Mouse (Mus musculus) thymus, postnatal 4 days (tissue): Measurements from ENCODE around the gene Nup62.

Experiments used
- DNase-seq: peaks from one replicate; pipeline ENCODE4 v3.0.0; 2021

Gene Nup62

GRCm38 (mm10) chr7:44815721-44816469, at the start of gene Nup62, which contains the start of gene Il4i1:
Gene Nup62, plus strand, starts transcription at chr7:44816088.
Gene Il4i1, plus strand, starts transcription at chr7:44816387.
- peak; percentile 100 for DNase-seq

GRCm38 (mm10) chr7:44768129-44768528, 47.8 kb upstream of the Nup62 start:
- no peak for DNase-seq

DNA sequence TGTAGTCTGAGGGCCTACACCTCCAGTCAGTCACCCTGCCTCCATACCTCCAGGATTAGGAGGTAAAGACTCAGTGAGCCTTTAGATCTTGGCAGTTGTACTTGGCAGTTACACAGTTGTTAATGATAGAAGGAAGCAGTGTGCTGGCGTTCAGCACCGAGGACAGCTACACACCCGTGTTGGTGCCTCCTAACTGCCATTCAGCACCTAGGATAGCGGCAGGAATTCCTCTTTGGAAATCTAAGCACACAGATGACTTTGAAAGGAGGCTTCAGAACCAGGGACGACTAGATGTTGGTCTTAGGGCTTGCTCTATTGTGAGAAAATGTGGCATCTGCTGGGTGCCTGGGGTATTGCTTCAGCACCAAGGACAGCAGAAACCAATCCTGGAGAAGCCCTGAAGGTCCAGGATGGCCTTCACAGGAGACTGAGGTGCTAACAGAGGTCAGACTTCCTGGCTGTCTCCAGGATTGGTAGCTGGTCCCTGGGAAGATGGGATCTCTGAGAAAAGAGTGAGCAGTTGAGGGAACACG, 45.8 kb upstream of the Nup62 start:
- DNase-seq: peak; percentile 69

- DNase-seq: peak; percentile 29
Measured at GRCm38 (mm10) chr7:44772591-44773204, 43.2 kb upstream of the Nup62 start.

GRCm38 (mm10) chr7:44776849-44777498, 38.9 kb upstream of the Nup62 start:
- no peak for DNase-seq

DNA sequence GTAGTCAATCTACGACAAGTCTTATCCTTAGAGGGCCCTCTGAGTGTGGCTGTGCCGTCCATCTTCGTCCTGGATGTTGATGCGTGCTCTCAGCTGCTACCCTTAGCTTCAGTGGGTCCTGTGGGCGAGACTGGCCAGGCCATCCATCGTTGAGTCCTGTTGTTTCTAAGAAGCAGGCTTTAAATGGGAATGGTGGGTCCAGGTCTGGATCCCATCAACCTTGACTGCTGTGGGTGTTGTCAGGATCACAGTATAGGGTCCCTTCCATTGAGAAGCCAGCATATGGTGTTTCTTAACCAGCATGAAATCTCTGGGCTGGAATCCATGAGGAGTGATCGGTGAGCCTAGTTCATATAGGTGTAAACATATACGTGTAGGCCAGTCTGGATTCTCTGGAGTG, 35.8 kb upstream of the Nup62 start:
- DNase-seq: peak; percentile 0

DNA sequence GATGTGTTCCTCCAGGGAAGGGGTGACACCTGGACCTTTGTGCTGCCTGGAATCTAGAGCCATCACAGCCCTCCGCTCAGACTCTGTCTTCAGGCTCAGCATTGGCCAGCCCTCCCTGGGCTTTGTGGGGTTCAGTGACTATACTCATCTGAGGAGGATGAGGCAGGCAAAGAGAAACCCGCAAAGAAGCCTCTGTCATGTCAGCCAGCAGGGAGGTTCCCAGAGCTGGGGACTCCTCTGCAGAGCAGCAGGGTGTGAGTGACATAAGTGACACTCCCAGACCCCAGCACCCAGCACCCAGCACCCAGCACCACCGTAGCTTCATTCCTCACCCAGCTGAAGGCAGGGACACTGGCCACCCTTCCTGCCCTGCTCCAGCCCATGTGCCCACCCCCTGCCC, 26.4 kb upstream of the Nup62 start:
- DNase-seq: peak; percentile 5

- peak; percentile 5 for DNase-seq
Measured at GRCm38 (mm10) chr7:44790066-44790465, 25.8 kb upstream of the Nup62 start.

DNA sequence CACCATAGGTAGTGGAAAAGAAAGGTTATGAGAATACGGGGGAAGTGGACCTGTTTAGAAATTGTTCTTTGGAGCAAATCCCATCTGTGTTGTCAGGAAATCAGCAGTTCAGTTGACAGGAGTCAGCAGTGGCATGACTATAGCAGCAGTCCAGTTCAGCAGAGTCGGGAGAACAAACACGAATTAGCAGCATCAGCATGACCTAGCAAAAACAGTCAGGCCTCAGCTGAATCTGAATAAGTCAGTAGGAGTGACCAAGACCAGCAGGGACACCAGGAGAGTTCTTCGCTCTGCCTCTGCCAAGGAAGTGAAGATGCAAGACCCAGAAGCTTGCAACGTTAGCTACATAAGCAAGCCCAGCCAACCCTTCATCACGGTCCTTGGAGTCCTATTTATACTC, 23.1 kb upstream of the Nup62 start:
- no peak for DNase-seq

GRCm38 (mm10) chr7:44808927-44809326, 7.0 kb upstream of the Nup62 start:
- DNase-seq: no peak

- peak; percentile 1 for DNase-seq
Measured at GRCm38 (mm10) chr7:44809466-44809865, 6.4 kb upstream of the Nup62 start.

DNA sequence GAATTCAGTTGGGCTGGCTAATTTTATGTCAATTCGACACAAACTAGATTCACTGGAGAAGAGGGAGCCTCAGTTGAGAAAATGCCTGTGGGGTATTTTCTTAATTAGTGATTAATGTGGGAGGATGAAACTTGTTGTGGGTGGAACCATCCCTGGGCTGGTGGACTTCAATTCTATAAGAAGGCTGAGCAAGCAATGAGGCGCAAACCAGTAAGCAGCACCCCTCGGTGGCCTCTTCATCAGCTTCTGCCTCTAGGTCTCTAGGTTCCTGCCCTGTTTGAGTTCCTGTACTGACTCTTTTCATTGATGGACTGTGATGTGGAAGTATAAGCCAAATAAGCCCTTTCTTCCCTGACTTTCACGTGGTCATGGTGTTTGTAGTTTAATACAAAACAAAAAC, 5.5 kb upstream of the Nup62 start:
- DNase-seq: no peak

- DNase-seq: peak; percentile 2
Measured at GRCm38 (mm10) chr7:44810819-44811557, 4.9 kb upstream of the Nup62 start.

DNA sequence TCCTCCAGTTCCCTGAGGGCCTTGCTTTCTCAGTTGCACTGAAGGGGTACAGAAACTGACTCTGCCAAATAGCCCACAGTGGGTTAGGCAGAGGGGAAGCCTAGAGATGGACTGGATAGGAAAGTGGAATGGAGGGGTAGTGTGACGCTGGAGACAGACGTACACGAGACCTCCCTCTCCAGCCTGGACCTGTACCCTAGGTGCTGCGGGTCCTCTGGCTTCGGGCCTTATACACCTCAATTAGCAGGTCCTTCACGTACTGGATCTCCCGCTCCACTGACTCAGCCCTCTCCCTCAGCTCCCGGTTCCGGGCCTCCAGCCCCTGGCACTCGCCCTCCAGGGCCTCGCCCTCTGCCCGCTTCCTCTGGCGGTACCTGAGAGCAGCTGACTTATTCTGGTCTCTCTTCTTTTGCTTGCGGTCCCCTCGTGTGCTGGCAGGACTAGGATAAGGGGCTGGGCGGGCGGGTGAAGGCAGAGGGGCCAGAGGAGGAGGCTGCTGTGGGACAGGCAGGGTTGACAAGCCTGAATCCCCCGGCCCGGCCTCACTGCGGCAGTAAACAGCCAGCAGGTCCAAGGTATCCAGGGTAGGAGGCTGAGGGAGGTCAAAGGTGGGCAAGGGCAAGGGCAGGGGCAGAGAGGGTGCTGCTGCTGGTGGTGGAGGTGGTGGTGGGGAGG, 3.1 kb upstream of the Nup62 start:
- DNase-seq: peak; percentile 8

DNA sequence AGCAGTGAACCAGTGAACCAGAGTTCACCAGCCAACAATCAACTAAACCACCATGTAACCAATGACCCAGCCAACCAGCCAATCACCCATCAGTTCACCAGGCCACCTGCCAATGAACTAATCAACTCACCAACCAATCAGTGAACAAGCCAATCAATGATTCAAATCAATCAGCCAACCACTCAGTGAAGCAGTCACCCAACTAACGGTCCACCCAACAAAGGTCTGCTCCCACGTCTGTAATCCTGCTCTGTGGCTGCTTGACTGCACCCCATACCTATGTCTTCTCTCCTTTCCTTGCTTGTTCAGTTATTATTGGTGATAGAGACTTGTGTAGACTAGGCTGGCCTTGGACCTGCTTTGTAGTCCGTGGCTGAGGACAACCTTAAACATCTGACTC, 1.9 kb upstream of the Nup62 start:
- DNase-seq: peak; percentile 1

DNA sequence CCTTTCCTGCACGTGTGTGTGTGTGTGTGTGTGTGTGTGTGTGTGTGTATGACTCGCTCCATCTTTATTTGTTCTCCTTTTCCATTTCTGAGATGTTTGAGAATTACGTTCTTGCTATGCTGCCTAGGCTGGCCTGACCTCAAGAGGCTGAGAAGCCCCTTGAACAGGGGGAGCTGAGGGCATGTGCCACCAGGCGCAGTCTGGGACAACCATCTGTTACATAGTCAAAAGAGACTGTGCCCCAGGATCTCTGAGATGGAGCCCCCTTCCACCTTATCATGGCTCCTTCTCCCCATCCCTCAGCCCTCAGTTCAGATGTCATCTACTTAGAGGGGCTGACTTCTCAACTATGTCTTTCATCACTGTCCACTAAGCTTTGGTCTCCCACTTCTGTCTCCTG, 1.5 kb upstream of the Nup62 start:
- peak; percentile 9 for DNase-seq

DNA sequence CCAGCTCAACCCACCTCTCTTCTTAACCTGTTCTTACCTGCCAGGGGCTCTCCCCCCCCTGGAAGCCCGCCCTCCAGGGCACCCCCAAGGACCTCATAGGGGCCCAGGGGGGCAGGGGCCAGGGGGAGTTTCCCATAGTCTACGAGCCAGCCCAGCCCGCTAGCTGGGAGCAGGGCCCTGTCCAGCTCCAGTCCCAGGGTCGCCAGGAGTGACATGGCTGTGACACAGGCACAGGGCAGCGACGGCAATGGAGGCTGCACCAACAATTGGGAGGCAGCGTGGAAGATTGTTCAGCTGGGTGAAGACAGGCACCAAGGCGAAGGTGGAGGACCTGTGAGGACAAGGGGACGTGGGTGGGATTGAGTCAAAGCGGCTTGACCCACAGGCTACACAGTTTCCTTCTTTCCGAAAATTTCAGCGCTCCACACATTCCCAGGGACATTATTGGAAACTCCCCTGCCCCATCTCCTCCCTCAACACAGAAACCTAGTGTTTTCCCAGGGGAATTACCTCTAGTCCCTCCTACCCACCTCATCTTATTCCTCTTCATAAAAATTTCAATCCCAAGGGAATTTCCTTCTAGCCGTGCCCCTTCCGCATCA, 835 bp upstream of the Nup62 start:
- peak; percentile 44 for DNase-seq

GRCm38 (mm10) chr7:44816470-44817021, 658 bp downstream of the Nup62 start, which contains the start of gene Atf5:
Gene Atf5, minus strand, starts transcription at chr7:44816658.
- peak; percentile 82 for DNase-seq

DNA sequence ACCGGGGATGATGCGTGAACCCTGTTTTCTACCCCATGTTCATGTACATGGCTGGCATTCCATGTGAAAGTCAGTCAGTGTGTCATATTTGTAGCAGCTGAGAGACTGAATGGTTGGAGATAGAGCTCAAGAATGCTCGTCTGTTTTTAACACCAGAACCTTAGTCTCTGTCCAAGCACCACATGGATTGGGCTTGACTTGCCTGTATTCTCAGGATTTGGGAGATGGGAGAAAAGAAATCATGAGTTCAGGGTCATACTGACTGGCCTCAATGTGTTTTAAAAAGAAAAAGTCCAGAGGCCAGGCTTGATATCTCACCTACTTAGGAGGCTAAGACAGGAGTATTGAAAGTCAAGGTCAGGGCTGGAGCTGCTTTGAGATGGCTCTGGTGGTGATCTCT, 1.6 kb downstream of the Nup62 start:
- no peak for DNase-seq

- no peak for DNase-seq
Measured at GRCm38 (mm10) chr7:44818164-44818563, 2.3 kb downstream of the Nup62 start.

DNA sequence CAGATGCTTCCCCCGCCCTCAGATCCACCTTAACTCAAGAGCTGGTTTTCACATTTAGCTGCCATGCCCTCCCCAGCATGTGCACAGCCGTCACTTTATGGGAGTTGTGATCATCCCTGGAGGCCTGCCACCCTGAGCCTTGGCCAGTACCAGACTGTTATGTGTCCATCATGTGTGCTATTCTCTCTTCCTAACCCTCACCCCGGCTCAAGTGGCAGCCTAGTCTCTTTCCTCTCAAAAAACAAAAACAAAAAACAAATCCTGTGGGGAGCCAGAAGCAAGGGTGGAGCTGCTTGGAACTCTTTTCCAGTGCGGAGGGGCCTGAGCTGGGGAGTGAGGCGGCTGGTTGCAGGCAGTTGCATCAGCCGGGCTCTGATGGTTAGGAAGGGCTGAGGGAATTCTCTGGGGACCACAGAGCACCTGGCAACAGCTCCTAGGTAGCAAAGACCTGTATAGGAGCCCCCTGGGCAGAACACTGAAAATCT, 2.9 kb downstream of the Nup62 start:
- DNase-seq: peak; percentile 35
